Mouse (Mus musculus) urinary bladder, postnatal 25 days (tissue): ENCODE data around the gene Cpeb3.
"Not testable (repeated sequence)": the region's sequence is repeated elsewhere in the genome, so short reads cannot be mapped to it uniquely, and the experiment has no call there.

Experiments used
- DNase-seq: peaks from one replicate; pipeline ENCODE4 v3.0.0; 2022; ENCODE audit warnings: low spot score

The Cpeb3 gene

GRCm38 (mm10) chr19:37156040-37156439 is 52.4 kb downstream of the Cpeb3 start:
- no peak for DNase-seq

- no peak for DNase-seq
Measured at GRCm38 (mm10) chr19:37147145-37147544, 61.3 kb downstream of the Cpeb3 start.

- no peak for DNase-seq
Measured at GRCm38 (mm10) chr19:37145846-37146245, 62.6 kb downstream of the Cpeb3 start.

GRCm38 (mm10) chr19:37145401-37145800 is 63.0 kb downstream of the Cpeb3 start:
- no peak for DNase-seq

GRCm38 (mm10) chr19:37141623-37142022 is 66.8 kb downstream of the Cpeb3 start:
- no peak for DNase-seq

- DNase-seq, result no peak
Measured at GRCm38 (mm10) chr19:37137133-37137532, 71.3 kb downstream of the Cpeb3 start.

- DNase-seq, result not testable (repeated sequence)
Measured at GRCm38 (mm10) chr19:37135459-37135858, 72.9 kb downstream of the Cpeb3 start.

- no peak for DNase-seq
Measured at GRCm38 (mm10) chr19:37133666-37134065, 74.7 kb downstream of the Cpeb3 start.

GRCm38 (mm10) chr19:37131660-37132059 is 76.7 kb downstream of the Cpeb3 start:
- no peak for DNase-seq

GRCm38 (mm10) chr19:37128461-37128860 is 79.9 kb downstream of the Cpeb3 start:
- no peak for DNase-seq

- no peak for DNase-seq
Measured at GRCm38 (mm10) chr19:37127018-37127567, 81.3 kb downstream of the Cpeb3 start.

GRCm38 (mm10) chr19:37124961-37125360 is 83.4 kb downstream of the Cpeb3 start:
- no peak for DNase-seq

- no peak for DNase-seq
Measured at GRCm38 (mm10) chr19:37119281-37119680, 89.1 kb downstream of the Cpeb3 start.

- DNase-seq, result no peak
Measured at GRCm38 (mm10) chr19:37115824-37116223, 92.6 kb downstream of the Cpeb3 start.

- no peak for DNase-seq
Measured at GRCm38 (mm10) chr19:37115374-37115773, 93.0 kb downstream of the Cpeb3 start.

GRCm38 (mm10) chr19:37111831-37112230 is 96.6 kb downstream of the Cpeb3 start:
- no peak for DNase-seq

- DNase-seq, result no peak
Measured at GRCm38 (mm10) chr19:37110494-37110893, 97.9 kb downstream of the Cpeb3 start.

GRCm38 (mm10) chr19:37109853-37110252 is 98.5 kb downstream of the Cpeb3 start:
- no peak for DNase-seq

- DNase-seq, result no peak
Measured at GRCm38 (mm10) chr19:37100689-37101088, 107.7 kb downstream of the Cpeb3 start.

- no peak for DNase-seq
Measured at GRCm38 (mm10) chr19:37095666-37096330, 112.6 kb downstream of the Cpeb3 start.

GRCm38 (mm10) chr19:37093181-37093580 is 115.2 kb downstream of the Cpeb3 start:
- DNase-seq, result no peak

GRCm38 (mm10) chr19:37090146-37091061 is 118.0 kb downstream of the Cpeb3 start:
- no peak for DNase-seq
